Mouse (Mus musculus) stomach, postnatal 0 days (tissue): ENCODE measurements at regions not wholly inside any gene's neighbourhood (a gene's known extent, or its start where the extent isn't known, plus 50 kb on each side); places are given as distances from the start of the nearest gene placed in this dataset.

Experiments
- ATAC-seq: fragments of 200-750 bp; cut with Nextera tagmentation; 2 replicates; pipeline ENCODE4 v1.8.0; 2017; ENCODE audit not compliant: low FRiP score, low TSS enrichment
- DNase-seq: peaks from one replicate; pipeline ENCODE4 v3.0.0-alpha.2; 2016; ENCODE audit warnings: low spot score
- H3K27ac ChIP-seq: fragments of 300-500 bp; sonication (generic); replicated peaks from 2 replicates; pipeline ENCODE4 v1.5.1; 2014; ENCODE audit warnings: mild to moderate bottlenecking, control low read depth
- H3K27me3 ChIP-seq: fragments of 300-500 bp; sonication (generic); 2 replicates; pipeline ENCODE4 v1.6.1; 2014; ENCODE audit warnings: low read length; ENCODE audit not compliant: control insufficient read depth, insufficient read depth
- H3K36me3 ChIP-seq: fragments of 300-500 bp; sonication (generic); 2 replicates; pipeline ENCODE4 v1.6.1; 2014; ENCODE audit warnings: low read length, mixed read lengths; ENCODE audit not compliant: control insufficient read depth, insufficient read depth
- H3K4me1 ChIP-seq: fragments of 300-500 bp; sonication (generic); replicated peaks from 2 replicates; pipeline ENCODE4 v1.6.1; 2014; ENCODE audit warnings: antibody characterized with exemption; ENCODE audit not compliant: control insufficient read depth, insufficient read depth
- H3K4me2 ChIP-seq: fragments of 300-500 bp; sonication (generic); replicated peaks from 2 replicates; pipeline ENCODE4 v1.6.1; 2014; ENCODE audit warnings: low read depth, mild to moderate bottlenecking, control low read depth, moderate library complexity
- H3K4me3 ChIP-seq: fragments of 300-500 bp; sonication (generic); 2 replicates; pipeline ENCODE4 v1.5.1; 2014; ENCODE audit warnings: low read depth, low read length, control low read depth
- H3K9ac ChIP-seq: fragments of 300-500 bp; sonication (generic); 2 replicates; pipeline ENCODE4 v1.6.1; 2014; ENCODE audit warnings: mild to moderate bottlenecking, low read length, control low read depth, mixed read lengths
- H3K9me3 ChIP-seq: fragments of 300-500 bp; sonication (generic); 2 replicates; pipeline ENCODE4 v1.6.1; 2016; ENCODE audit warnings: low read length; ENCODE audit not compliant: control insufficient read depth
- CTCF ChIP-seq: IDR thresholded peaks from 2 replicates; pipeline ENCODE4 v1.5.1; 2016; ENCODE audit warnings: antibody characterized with exemption, low read depth, mild to moderate bottlenecking, moderate library complexity
- EP300 ChIP-seq: optimal IDR thresholded peaks from 2 replicates; pipeline ENCODE3; 2016; ENCODE audit warnings: antibody characterized with exemption
- WGBS: fragments of 180-500 bp; shearing (Covaris S2); extraction: QIAGEN DNeasy Blood & Tissue Kit; methylation state at CpG from one replicate; pipeline ENCODE4 v1.1.7; 2014; 5-methylcytosine and 5-hydroxymethylcytosine counted together

- DNase-seq (no peak), ATAC-seq (no peak)
- 51% methylated on average over 7 of the region's 7 CpGs for WGBS
- Histone ChIP-seq H3K4me1 (no peaks in the 10 kb centered on the region), H3K27ac (no peak overlapping the region), H3K27me3 (no peaks in the 10 kb centered on the region), H3K9ac (no peak overlapping the region), H3K4me2 (no peak overlapping the region), H3K36me3 (no peaks in the 10 kb centered on the region), H3K9me3 (no peaks in the 10 kb centered on the region), H3K4me3 (no peak overlapping the region)
- TF ChIP-seq EP300 (no peak), CTCF (no peak)
These were observed 416.0 kb upstream of the Nudt12 start for GRCm38 (mm10) chr17:59429189-59429588.

GRCm38 (mm10) chr17:59421489-59421888 is 408.3 kb upstream of the Nudt12 start:
- H3K27ac ChIP-seq, result no peak overlapping the region
- H3K9me3 ChIP-seq, result no peaks in the 10 kb centered on the region
- no peaks in the 10 kb centered on the region for H3K4me1 ChIP-seq
- H3K36me3 ChIP-seq, result no peaks in the 10 kb centered on the region
- H3K9ac ChIP-seq, result no peak overlapping the region
- WGBS, result 71% methylated on average over 14 of the region's 14 CpGs
- DNase-seq, result no peak
- no peaks in the 10 kb centered on the region for H3K27me3 ChIP-seq
- no peak overlapping the region for H3K4me3 ChIP-seq
- no peak for TF ChIP-seq EP300
- TF ChIP-seq CTCF, result no peak
- ATAC-seq, result no peak
- no peak overlapping the region for H3K4me2 ChIP-seq

GRCm38 (mm10) chr17:59409315-59409714 is 396.1 kb upstream of the Nudt12 start:
- ATAC-seq, result no peak
- Histone ChIP-seq H3K27me3 (no peaks in the 10 kb centered on the region), H3K4me1 (no peaks in the 10 kb centered on the region), H3K4me2 (no peak overlapping the region), H3K27ac (no peak overlapping the region), H3K9ac (no peak overlapping the region), H3K9me3 (no peaks in the 10 kb centered on the region), H3K36me3 (no peaks in the 10 kb centered on the region), H3K4me3 (no peak overlapping the region)
- DNase-seq, result no peak
- no peak for TF ChIP-seq EP300
- TF ChIP-seq CTCF, result no peak
- 82% methylated on average over 2 of the region's 2 CpGs for WGBS

GRCm38 (mm10) chr17:59404525-59404924 is 391.4 kb upstream of the Nudt12 start:
- H3K4me1 ChIP-seq, result no peaks in the 10 kb centered on the region
- H3K36me3 ChIP-seq, result no peaks in the 10 kb centered on the region
- TF ChIP-seq EP300 (no peak), CTCF (no peak)
- no peaks in the 10 kb centered on the region for H3K27me3 ChIP-seq
- H3K9me3 ChIP-seq, result no peaks in the 10 kb centered on the region
- H3K4me3 ChIP-seq, result no peak overlapping the region
- no peak overlapping the region for H3K4me2 ChIP-seq
- WGBS, result 50% methylated on average over 1 of the region's 1 CpGs
- no peak overlapping the region for H3K27ac ChIP-seq
- H3K9ac ChIP-seq, result no peak overlapping the region
- no peak for DNase-seq
- no peak for ATAC-seq

GRCm38 (mm10) chr17:59397404-59397803 is 384.2 kb upstream of the Nudt12 start:
- no peaks in the 10 kb centered on the region for H3K9me3 ChIP-seq
- no peak for ATAC-seq
- no peak for DNase-seq
- 81% methylated on average over 3 of the region's 3 CpGs for WGBS
- no peak overlapping the region for H3K27ac ChIP-seq
- H3K4me2 ChIP-seq, result no peak overlapping the region
- no peaks in the 10 kb centered on the region for H3K4me1 ChIP-seq
- H3K9ac ChIP-seq, result no peak overlapping the region
- TF ChIP-seq CTCF, result no peak
- no peak for TF ChIP-seq EP300
- no peaks in the 10 kb centered on the region for H3K36me3 ChIP-seq
- H3K27me3 ChIP-seq, result no peaks in the 10 kb centered on the region
- no peak overlapping the region for H3K4me3 ChIP-seq

GRCm38 (mm10) chr17:59383107-59383438 is 369.9 kb upstream of the Nudt12 start:
- ATAC-seq (no peak), DNase-seq (no peak)
- TF ChIP-seq CTCF, result no peak
- TF ChIP-seq EP300, result no peak
- no peak overlapping the region for H3K4me3 ChIP-seq
- no peak overlapping the region for H3K4me2 ChIP-seq
- H3K4me1 ChIP-seq, result no peaks in the 10 kb centered on the region
- H3K9me3 ChIP-seq, result no peaks in the 10 kb centered on the region
- H3K27me3 ChIP-seq, result no peaks in the 10 kb centered on the region
- H3K27ac ChIP-seq, result no peak overlapping the region
- H3K36me3 ChIP-seq, result no peaks in the 10 kb centered on the region
- H3K9ac ChIP-seq, result no peak overlapping the region
- 91% methylated on average over 5 of the region's 5 CpGs for WGBS
